In genomic region chr6:135714236-135714635, GRCm38 (mm10) we compare ENCODE assay signal across 19 mouse cellular contexts.
"Had no signal": no experiment of that assay in that cellular context is flagged by ENCODE, and none has a peak within 500 bp of the region (broad histone marks: within the 10 kb centered on the region; RNA-seq: fewer than 3 reads in every experiment).

No protein-coding gene starts in this region.

- H3K36me3 ChIP-seq: lung, embryonic 15.5 days; midbrain, embryonic 13.5 days; midbrain, embryonic 15.5 days; neural tube, embryonic 13.5 days; neural tube, embryonic 15.5 days; stomach, embryonic 15.5 days had no signal

- H3K9me3 ChIP-seq: lung, embryonic 15.5 days; midbrain, embryonic 13.5 days; midbrain, embryonic 15.5 days; neural tube, embryonic 13.5 days; neural tube, embryonic 15.5 days; stomach, embryonic 15.5 days had no signal

- ATAC-seq: liver, postnatal 0 days; midbrain, embryonic 13.5 days; midbrain, embryonic 15.5 days had no signal

- H3K4me3 ChIP-seq: lung, embryonic 15.5 days; megakaryocyte, embryonic 14.5 days; midbrain, embryonic 13.5 days; midbrain, embryonic 15.5 days; myocyte; neural tube, embryonic 13.5 days; neural tube, embryonic 15.5 days; stomach, embryonic 15.5 days had no signal

- H3K4me1 ChIP-seq: lung, embryonic 15.5 days; megakaryocyte, embryonic 14.5 days; midbrain, embryonic 15.5 days; neural tube, embryonic 13.5 days; neural tube, embryonic 15.5 days; stomach, embryonic 15.5 days had no signal

- H3K9ac ChIP-seq: liver, postnatal 0 days; lung, embryonic 15.5 days; midbrain, embryonic 13.5 days; midbrain, embryonic 15.5 days; neural tube, embryonic 13.5 days; neural tube, embryonic 15.5 days; stomach, embryonic 15.5 days had no signal

- DNase-seq: liver, postnatal 0 days; lung, adult 2 months; lung, postnatal 14 days; lung, postnatal 36 days; right cerebral cortex, postnatal 14 days; thymus, adult 2 months; thymus, postnatal 25 days; thymus, postnatal 4 days had no signal

- H3K27me3 ChIP-seq: lung, embryonic 15.5 days; megakaryocyte, embryonic 14.5 days; midbrain, embryonic 13.5 days; midbrain, embryonic 15.5 days; neural tube, embryonic 13.5 days; neural tube, embryonic 15.5 days; stomach, embryonic 15.5 days had no signal

- H3K27ac ChIP-seq: lung, embryonic 15.5 days; macrophage; midbrain, embryonic 13.5 days; midbrain, embryonic 15.5 days; neural tube, embryonic 13.5 days; neural tube, embryonic 15.5 days; stomach, embryonic 15.5 days; stomach, postnatal 0 days had no signal

- H3K4me2 ChIP-seq: lung, embryonic 15.5 days; midbrain, embryonic 11.5 days; midbrain, embryonic 13.5 days; midbrain, embryonic 15.5 days; neural tube, embryonic 13.5 days; neural tube, embryonic 15.5 days; stomach, embryonic 15.5 days had no signal
